Mouse (Mus musculus) hindbrain, embryonic 15.5 days (tissue): ENCODE measurements around the gene Emc9. TPM values are rescaled to one million over a fixed set of nuclear protein-coding genes. Genes with fewer than 3 reads are reported as not detected.

Experiments used
- ATAC-seq: fragments of 200-750 bp; cut with Nextera tagmentation; 2 replicates; pipeline ENCODE4 v1.8.0; 2017; ENCODE audit warnings: low read depth, moderate number of reproducible peaks, moderate TSS enrichment; ENCODE audit not compliant: low FRiP score
- H3K27ac ChIP-seq: fragments of 300-500 bp; sonication (generic); replicated peaks from 2 replicates; pipeline ENCODE4 v1.5.1; 2015; ENCODE audit warnings: mild to moderate bottlenecking, inconsistent platforms
- H3K27me3 ChIP-seq: fragments of 300-500 bp; sonication (generic); 2 replicates; pipeline ENCODE4 v1.6.1; 2015; ENCODE audit warnings: control low read depth, inconsistent platforms
- H3K36me3 ChIP-seq: fragments of 300-500 bp; sonication (generic); 2 replicates; pipeline ENCODE4 v1.6.1; 2015; ENCODE audit warnings: control low read depth, inconsistent platforms
- H3K4me1 ChIP-seq: fragments of 300-500 bp; sonication (generic); replicated peaks from 2 replicates; pipeline ENCODE4 v1.6.1; 2015; ENCODE audit warnings: control low read depth, inconsistent platforms
- H3K4me2 ChIP-seq: fragments of 300-500 bp; sonication (generic); 2 replicates; pipeline ENCODE4 v1.6.1; 2015; ENCODE audit warnings: moderate library complexity, mild to moderate bottlenecking, inconsistent platforms
- H3K4me3 ChIP-seq: fragments of 300-500 bp; sonication (generic); 2 replicates; pipeline ENCODE4 v1.5.1; 2015; ENCODE audit warnings: mild to moderate bottlenecking, inconsistent platforms
- H3K9ac ChIP-seq: fragments of 300-500 bp; sonication (generic); 2 replicates; pipeline ENCODE4 v1.6.1; 2015; ENCODE audit warnings: inconsistent platforms
- H3K9me3 ChIP-seq: fragments of 300-500 bp; sonication (generic); 2 replicates; pipeline ENCODE4 v1.6.1; 2016; ENCODE audit warnings: control low read depth, inconsistent platforms
- WGBS: fragments of 180-500 bp; shearing (Covaris S2); methylation state at CpG from one replicate; pipeline ENCODE4 v1.1.7; 2015; 5-methylcytosine and 5-hydroxymethylcytosine counted together
- polyA plus RNA-seq: library from polyadenylated mRNA; unstranded; fragments of >200 nt; fragmentation: Nextera tagmentation; extraction: Ambion mirVana; gene quantifications from 2 replicates; pipeline ENCODE4 v1.2.1, GENCODE M21; 2015

The Emc9 gene
- polyA plus RNA-seq, 1 experiment from 2014 or later, result 42.0 TPM

GRCm38 (mm10) chr14:55554635-55555034, 30.5 kb downstream of the Emc9 start:
- no peaks in the 10 kb centered on the region for H3K36me3 ChIP-seq
- no peak overlapping the region for H3K27ac ChIP-seq
- peaks cover 7% of the 10 kb centered on the region for H3K4me1 ChIP-seq
- no peak overlapping the region for H3K9ac ChIP-seq
- H3K27me3 ChIP-seq, result no peaks in the 10 kb centered on the region
- H3K9me3 ChIP-seq, result no peaks in the 10 kb centered on the region
- no peak overlapping the region for H3K4me2 ChIP-seq
- ATAC-seq, result no peak
- no peak overlapping the region for H3K4me3 ChIP-seq

DNA sequence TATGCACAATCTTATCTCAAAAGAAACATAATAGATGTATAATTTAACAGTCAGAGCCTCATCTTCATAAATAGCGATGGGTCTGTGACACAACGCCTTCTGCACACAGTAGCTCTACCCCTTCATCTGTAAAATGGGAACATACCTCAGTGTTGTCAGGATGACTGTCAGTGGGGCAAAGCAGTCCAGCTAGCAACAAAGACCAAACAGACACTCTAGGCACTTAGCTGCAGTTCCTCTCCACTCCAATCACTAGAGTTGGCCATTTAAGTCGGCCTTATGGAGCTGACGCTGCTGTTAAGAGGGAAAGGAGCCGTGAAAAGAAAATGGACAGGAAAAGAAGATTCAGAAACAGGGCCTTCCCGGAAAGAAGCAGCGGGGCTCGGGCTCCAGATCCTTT, 33.3 kb downstream of the Emc9 start:
- Histone ChIP-seq H3K27me3 (no peaks in the 10 kb centered on the region), H3K9ac (no peak overlapping the region), H3K9me3 (no peaks in the 10 kb centered on the region), H3K36me3 (peaks cover 11% of the 10 kb centered on the region), H3K27ac (no peak overlapping the region), H3K4me1 (no peaks in the 10 kb centered on the region), H3K4me2 (no peak overlapping the region), H3K4me3 (no peak overlapping the region)
- no peak for ATAC-seq
- 92% methylated on average over 8 of the region's 8 CpGs for WGBS

DNA sequence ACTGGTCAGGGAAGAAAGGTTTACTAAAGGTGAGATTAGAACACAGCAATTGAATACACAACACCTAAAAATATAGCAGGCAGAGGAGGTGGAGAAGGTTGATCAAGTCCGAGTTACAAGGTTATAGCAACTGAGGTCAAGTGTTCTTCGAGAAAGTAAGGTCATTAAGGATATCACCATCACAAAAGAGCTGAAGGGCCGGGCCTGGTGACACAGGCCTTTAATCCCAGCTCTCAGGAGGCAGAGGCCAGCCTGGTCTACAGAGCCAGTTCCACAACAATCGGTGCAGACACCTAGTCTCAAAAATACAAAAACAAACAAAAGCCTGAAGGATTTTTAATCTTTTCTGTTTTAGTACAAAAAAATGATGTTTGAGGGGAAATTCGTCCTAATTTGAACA, 33.8 kb downstream of the Emc9 start:
- ATAC-seq, result no peak
- H3K4me2 ChIP-seq, result no peak overlapping the region
- H3K27me3 ChIP-seq, result no peaks in the 10 kb centered on the region
- H3K9me3 ChIP-seq, result no peaks in the 10 kb centered on the region
- H3K27ac ChIP-seq, result no peak overlapping the region
- no peak overlapping the region for H3K9ac ChIP-seq
- H3K4me1 ChIP-seq, result no peaks in the 10 kb centered on the region
- H3K36me3 ChIP-seq, result peaks cover 14% of the 10 kb centered on the region
- H3K4me3 ChIP-seq, result no peak overlapping the region
- WGBS, result 67% methylated on average over 5 of the region's 5 CpGs

GRCm38 (mm10) chr14:55550191-55550590, 34.9 kb downstream of the Emc9 start:
- whole genome bisulfite sequencing, result 81% methylated on average over 6 of the region's 6 CpGs
- no peak overlapping the region for H3K4me2 ChIP-seq
- no peak overlapping the region for H3K4me3 ChIP-seq
- H3K9ac ChIP-seq, result no peak overlapping the region
- no peak overlapping the region for H3K27ac ChIP-seq
- peaks cover 20% of the 10 kb centered on the region for H3K36me3 ChIP-seq
- no peaks in the 10 kb centered on the region for H3K27me3 ChIP-seq
- no peak for ATAC-seq
- no peaks in the 10 kb centered on the region for H3K4me1 ChIP-seq
- H3K9me3 ChIP-seq, result no peaks in the 10 kb centered on the region

GRCm38 (mm10) chr14:55544334-55544733, 40.8 kb downstream of the Emc9 start:
- no peak overlapping the region for H3K4me2 ChIP-seq
- H3K27ac ChIP-seq, result no peak overlapping the region
- ATAC-seq, result no peak
- H3K27me3 ChIP-seq, result no peaks in the 10 kb centered on the region
- no peaks in the 10 kb centered on the region for H3K9me3 ChIP-seq
- 59% methylated on average over 9 of the region's 9 CpGs for WGBS
- peaks cover 28% of the 10 kb centered on the region for H3K4me1 ChIP-seq
- H3K9ac ChIP-seq, result no peak overlapping the region
- H3K36me3 ChIP-seq, result peaks cover 27% of the 10 kb centered on the region
- no peak overlapping the region for H3K4me3 ChIP-seq

DNA sequence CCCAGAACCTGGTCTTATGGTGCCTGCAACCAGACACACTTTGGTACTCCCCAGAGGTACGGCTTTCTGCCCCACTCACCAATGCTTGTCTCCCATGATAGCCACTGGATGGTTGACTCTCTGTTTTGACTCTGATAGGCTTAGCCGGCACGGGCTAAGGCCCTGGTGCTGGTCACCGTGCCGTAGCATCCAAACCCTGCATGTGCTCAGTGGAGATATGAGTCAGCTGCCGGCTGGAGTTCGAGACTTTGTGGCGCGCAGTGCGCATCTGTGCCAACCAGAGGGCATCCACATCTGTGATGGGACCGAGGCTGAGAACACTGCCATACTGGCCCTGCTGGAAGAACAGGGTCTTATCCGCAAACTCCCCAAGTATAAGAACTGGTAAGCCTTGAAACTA, 42.8 kb downstream of the Emc9 start:
- WGBS, result 96% methylated on average over 12 of the region's 12 CpGs
- H3K36me3 ChIP-seq, result peaks cover 16% of the 10 kb centered on the region; the same call in 1 of the 2 replicates

DNA sequence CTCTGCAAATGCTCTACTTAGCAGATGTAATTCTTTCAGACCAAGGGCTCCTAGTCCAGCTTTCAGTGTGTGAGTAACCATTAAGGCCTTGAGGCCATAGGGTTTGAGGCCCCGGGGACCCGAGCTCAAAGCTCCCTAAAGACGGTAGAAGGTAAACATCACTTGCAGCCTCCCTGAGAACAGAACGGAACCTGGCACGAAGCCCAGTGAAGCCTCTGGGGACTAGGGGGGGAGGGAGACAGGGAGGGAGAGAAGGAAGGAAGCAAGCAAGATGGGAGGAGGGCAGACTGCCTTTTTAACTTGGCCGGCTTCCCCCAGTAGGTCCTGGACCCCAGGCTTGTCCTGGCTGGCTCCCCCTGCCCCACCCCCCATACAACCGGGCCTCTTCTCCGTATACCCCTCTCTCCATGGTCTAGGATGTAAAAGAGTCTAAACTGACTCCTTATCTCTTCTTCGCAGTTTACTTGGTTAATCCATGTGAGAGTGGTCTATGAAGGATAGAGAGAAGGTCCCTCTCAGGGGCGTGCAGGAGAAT, 44.2 kb downstream of the Emc9 start:
- WGBS, result 6% methylated on average over 10 of the region's 10 CpGs
- peak overlapping the region; percentile 50 for H3K4me3 ChIP-seq
- H3K4me1 ChIP-seq, result peaks cover 28% of the 10 kb centered on the region
- H3K9me3 ChIP-seq, result no peaks in the 10 kb centered on the region
- peak overlapping the region; percentile 69 for H3K4me2 ChIP-seq
- H3K36me3 ChIP-seq, result peaks cover 8% of the 10 kb centered on the region; the same call in 1 of the 2 replicates
- H3K27ac ChIP-seq, result peak overlapping the region; percentile 84
- ATAC-seq, result peak; percentile 58
- peak overlapping the region; percentile 62 for H3K9ac ChIP-seq
- H3K27me3 ChIP-seq, result no peaks in the 10 kb centered on the region

More for the DNA sequence above, 42.8 kb downstream of the Emc9 start:
- no peak for ATAC-seq
- Histone ChIP-seq H3K4me3 (no peak overlapping the region), H3K9ac (no peak overlapping the region), H3K27me3 (no peaks in the 10 kb centered on the region), H3K4me1 (peaks cover 28% of the 10 kb centered on the region), H3K9me3 (no peaks in the 10 kb centered on the region), H3K27ac (no peak overlapping the region), H3K4me2 (no peak overlapping the region)

- Histone ChIP-seq H3K27me3 (no peaks in the 10 kb centered on the region), H3K9me3 (no peaks in the 10 kb centered on the region), H3K27ac (peak within 1 kb of the TSS; percentile 84), H3K4me1 (peaks cover 28% of the 10 kb centered on the region), H3K4me2 (peak within 1 kb of the TSS; percentile 69), H3K9ac (peak within 1 kb of the TSS; percentile 62), H3K36me3 (peaks cover 7% of the 10 kb centered on the region; the same call in 1 of the 2 replicates), H3K4me3 (peak within 1 kb of the TSS; percentile 50)
- ATAC-seq, result peak; percentile 90
- under 1% methylated on average over 31 of the region's 32 CpGs for WGBS
Measured at GRCm38 (mm10) chr14:55540067-55540786, 44.9 kb downstream of the Emc9 start, which contains the start of gene Pck2. TSS of gene Pck2 (plus strand) at chr14:55540266.

DNA sequence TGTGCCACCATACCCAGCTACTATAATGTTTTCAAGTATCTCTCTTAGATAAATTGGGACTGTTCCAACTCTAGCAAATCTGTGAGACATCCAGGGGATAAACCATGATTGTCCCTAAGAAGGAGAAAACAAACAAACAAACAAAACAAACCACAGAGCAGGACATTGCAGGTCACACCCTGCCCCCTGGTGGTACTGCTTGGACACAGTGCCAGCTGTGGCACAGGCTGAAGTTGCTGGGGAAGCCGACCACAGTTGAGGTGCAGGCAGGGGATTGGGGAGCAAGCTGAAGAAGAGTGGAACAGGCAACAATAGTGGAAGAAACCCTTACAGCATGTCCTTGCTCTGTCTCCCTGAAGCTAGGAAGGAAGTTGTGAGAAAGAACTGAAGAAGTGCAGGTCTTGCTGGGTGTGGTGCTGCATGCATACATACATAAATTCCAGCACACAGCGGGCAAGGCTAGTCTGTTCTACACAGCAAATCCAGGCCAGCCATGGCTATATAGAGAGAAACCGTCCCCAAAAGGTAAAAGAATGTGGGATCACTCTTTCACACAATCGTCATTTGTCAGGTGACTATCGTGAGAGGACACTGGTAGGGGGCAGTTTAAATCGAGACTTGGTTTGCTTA, 48.9 kb downstream of the Emc9 start:
- H3K36me3 ChIP-seq, result no peaks in the 10 kb centered on the region
- H3K4me2 ChIP-seq, result no peak overlapping the region
- ATAC-seq, result no peak
- H3K9ac ChIP-seq, result no peak overlapping the region
- H3K4me3 ChIP-seq, result no peak overlapping the region
- H3K27me3 ChIP-seq, result no peaks in the 10 kb centered on the region
- 53% methylated on average over 6 of the region's 6 CpGs for WGBS
- H3K27ac ChIP-seq, result no peak overlapping the region
- H3K4me1 ChIP-seq, result peaks cover 17% of the 10 kb centered on the region
- H3K9me3 ChIP-seq, result no peaks in the 10 kb centered on the region

Other genes starting within 250 kb of the Emc9 start
- 25.2 and 26.3 TPM in 2 replicates for gene Dhrs4, start 106.5 kb downstream of the Emc9 start, polyA plus RNA-seq
- 26.3 and 30.5 TPM in 2 replicates for gene Carmil3, start 94.7 kb downstream of the Emc9 start, polyA plus RNA-seq
- 6.4 and 9.9 TPM in 2 replicates for gene Cpne6, start 74.9 kb downstream of the Emc9 start, polyA plus RNA-seq
- gene Nrl, start 60.3 kb downstream of the Emc9 start, polyA plus RNA-seq, result 0.10 and 0.22 TPM in 2 replicates
- 28.6 and 29.4 TPM in 2 replicates for gene Pck2, start 45.0 kb downstream of the Emc9 start, polyA plus RNA-seq
- 111 and 114 TPM in 2 replicates for gene Dcaf11, start 25.3 kb downstream of the Emc9 start, polyA plus RNA-seq
- 1.0 and 1.1 TPM in 2 replicates for gene A730061H03Rik, start 24.9 kb downstream of the Emc9 start, polyA plus RNA-seq
- 0.17 and 0.41 TPM in 2 replicates for gene Fitm1, start 9.7 kb downstream of the Emc9 start, polyA plus RNA-seq
- 221 and 222 TPM in 2 replicates for gene Psme1, start 7.2 kb downstream of the Emc9 start, polyA plus RNA-seq
- gene Psme2, start 5.8 kb upstream of the Emc9 start, polyA plus RNA-seq, result 178 and 204 TPM in 2 replicates
- gene Rnf31, start 6.4 kb upstream of the Emc9 start, polyA plus RNA-seq, result 20.1 and 25.7 TPM in 2 replicates
- gene Irf9, start 18.3 kb upstream of the Emc9 start, polyA plus RNA-seq, result 9.7 and 10.2 TPM in 2 replicates
- 14.6 and 17.8 TPM in 2 replicates for gene Rec8, start 32.7 kb upstream of the Emc9 start, polyA plus RNA-seq
- gene Ipo4, start 50.7 kb upstream of the Emc9 start, polyA plus RNA-seq, result 119 and 126 TPM in 2 replicates
- gene Gm49378, start 52.6 kb upstream of the Emc9 start, polyA plus RNA-seq, result 0.93 and 2.3 TPM in 2 replicates
- gene Tm9sf1, start 58.5 kb upstream of the Emc9 start, polyA plus RNA-seq, result 63.4 and 64.6 TPM in 2 replicates
- 0.30 and 0.40 TPM in 2 replicates for gene Tssk4, start 64.9 kb upstream of the Emc9 start, polyA plus RNA-seq
- gene Mdp1, start 75.2 kb upstream of the Emc9 start, polyA plus RNA-seq, result 74.3 and 74.7 TPM in 2 replicates
- 45.7 TPM in 2 replicates for gene Gmpr2, start 86.6 kb upstream of the Emc9 start, polyA plus RNA-seq
- 554 and 597 TPM in 2 replicates for gene Nedd8, start 86.8 kb upstream of the Emc9 start, polyA plus RNA-seq
- gene Tinf2, start 96.5 kb upstream of the Emc9 start, polyA plus RNA-seq, result 24.9 and 27.0 TPM in 2 replicates
- gene Tgm1, start 128.6 kb upstream of the Emc9 start, polyA plus RNA-seq, result 0.31 and 0.60 TPM in 2 replicates
- 58.9 and 60.6 TPM in 2 replicates for gene Rabggta, start 137.0 kb upstream of the Emc9 start, polyA plus RNA-seq
- gene Dhrs1, start 160.4 kb upstream of the Emc9 start, polyA plus RNA-seq, result 75.6 and 81.8 TPM in 2 replicates
- gene Nop9, start 160.4 kb upstream of the Emc9 start, polyA plus RNA-seq, result 29.4 and 29.8 TPM in 2 replicates
- gene Cideb, start 173.2 kb upstream of the Emc9 start, polyA plus RNA-seq, result 0.26 and 0.39 TPM in 2 replicates
- gene Ltb4r2, start 176.1 kb upstream of the Emc9 start, polyA plus RNA-seq, result 0.54 and 0.84 TPM in 2 replicates
- 0.91 and 0.93 TPM in 2 replicates for gene Ltb4r1, start 180.7 kb upstream of the Emc9 start, polyA plus RNA-seq
- gene Adcy4, start 198.8 kb upstream of the Emc9 start, polyA plus RNA-seq, result 4.0 and 5.0 TPM in 2 replicates
- gene Ripk3, start 203.6 kb upstream of the Emc9 start, polyA plus RNA-seq, result 1.6 and 2.0 TPM in 2 replicates
- 10.3 and 10.9 TPM in 2 replicates for gene Nfatc4, start 237.8 kb upstream of the Emc9 start, polyA plus RNA-seq